Mouse (Mus musculus) brain, embryonic 14.5 days (tissue): ENCODE results near the gene Selenow.

Source experiments
- CTCF ChIP-seq: fragments of 200-500 bp; IDR thresholded peaks from 2 replicates; pipeline ENCODE4 v1.5.1; 2012; ENCODE audit warnings: inconsistent platforms, mild to moderate bottlenecking, moderate library complexity, borderline replicate concordance; ENCODE audit not compliant: insufficient read depth, insufficient read length; ENCODE audit errors: extremely low read depth
- POLR2A ChIP-seq: fragments of 200-500 bp; IDR thresholded peaks from 2 replicates; pipeline ENCODE4 v1.6.1; 2012; ENCODE audit warnings: mild to moderate bottlenecking, inconsistent platforms, borderline replicate concordance; ENCODE audit not compliant: poor library complexity, insufficient read depth, insufficient read length, severe bottlenecking; ENCODE audit errors: extremely low read depth

DNA sequence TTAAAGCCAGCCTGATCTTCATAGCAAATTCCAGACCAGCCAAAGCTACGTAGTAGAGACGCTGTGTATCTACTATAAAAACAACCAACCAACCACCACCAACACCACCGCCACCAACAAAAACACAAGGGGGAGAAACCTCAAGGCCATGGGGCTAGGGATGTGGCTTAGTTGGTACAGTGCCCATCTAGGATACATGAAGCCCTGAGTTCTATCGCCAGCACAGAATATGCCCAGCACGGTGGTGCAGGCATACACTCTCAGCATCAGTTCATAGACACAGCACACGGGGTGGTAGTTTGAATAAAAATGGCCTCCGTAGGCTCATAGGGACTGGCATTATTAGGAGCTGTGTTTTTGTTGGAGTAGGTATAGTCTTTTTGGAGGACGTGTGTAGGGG is 46.1 kb upstream of the Selenow start:
- TF ChIP-seq POLR2A (no peak), CTCF (no peak)
